Mouse (Mus musculus) bone marrow macrophage, adult 2 months (primary cell): ENCODE results near the gene Nmrk1.

Experiments used
- CTCF ChIP-seq: IDR thresholded peaks from 2 replicates; pipeline ENCODE4 v1.5.1; 2012; ENCODE audit warnings: low read depth, mild to moderate bottlenecking, low read length, moderate library complexity
- POLR2A ChIP-seq: IDR thresholded peaks from 2 replicates; pipeline ENCODE4 v1.6.1; 2012; ENCODE audit warnings: mild to moderate bottlenecking, low read depth, low read length, borderline replicate concordance

DNA sequence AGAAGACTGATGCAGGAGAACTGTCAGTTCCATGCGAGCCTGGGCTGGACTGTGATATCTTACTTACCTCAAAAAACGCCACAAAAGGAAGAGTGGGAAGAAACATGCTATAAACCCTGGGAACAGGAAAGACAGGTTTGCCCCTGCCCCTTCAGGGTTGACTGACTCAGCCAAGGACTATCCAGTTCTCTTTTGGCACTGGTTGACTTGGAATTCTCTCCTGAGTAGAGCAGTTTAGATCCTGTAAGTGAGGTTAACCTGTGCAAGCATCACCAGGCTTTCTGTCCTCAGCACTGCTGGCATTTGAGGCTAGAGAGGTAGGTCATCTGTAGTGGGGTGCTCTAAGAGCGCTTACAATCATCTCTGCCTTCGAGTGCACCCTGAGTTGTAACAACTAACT is 26.7 kb downstream of the Nmrk1 start:
- TF ChIP-seq CTCF, result no peak
- TF ChIP-seq POLR2A, result no peak
